Mouse (Mus musculus) mouse trophoblast stem cell (cell line): ENCODE measurements around the gene Borcs5.

Experiments
- in situ Hi-C, 2 experiments: fragments of 300-500 bp; cut with MseI, MboI; formaldehyde crosslinking; loops; 2 replicates in 1 of 2; 3 replicates in 1 of 2; pipeline ENCODE4 v1.15.1; 2025

The Borcs5 gene

GRCm38 (mm10) chr6:134626564-134626963, 12.7 kb upstream of the Borcs5 start:
- in situ Hi-C loops = no loop called here

- in situ Hi-C loops = no loop called here
Measured at GRCm38 (mm10) chr6:134630447-134630846, 8.9 kb upstream of the Borcs5 start.

GRCm38 (mm10) chr6:134631947-134632687, 7.2 kb upstream of the Borcs5 start, which contains the start of gene Mansc1:
Gene Mansc1 (minus strand): TSS chr6:134632488.
- in situ Hi-C loops = no loop called here

GRCm38 (mm10) chr6:134632756-134633155, 6.6 kb upstream of the Borcs5 start:
- in situ Hi-C loops = no loop called here

GRCm38 (mm10) chr6:134633553-134633952, 5.8 kb upstream of the Borcs5 start:
- in situ Hi-C loops = no loop called here

- in situ Hi-C loops = no loop called here
Measured at GRCm38 (mm10) chr6:134636476-134636875, 2.8 kb upstream of the Borcs5 start.

- in situ Hi-C loops = no loop called here
Measured at GRCm38 (mm10) chr6:134639900-134640299, 590 bp downstream of the Borcs5 start.

GRCm38 (mm10) chr6:134640485-134641475, 1.5 kb downstream of the Borcs5 start:
- in situ Hi-C loops = no loop called here

GRCm38 (mm10) chr6:134641738-134642446, 2.6 kb downstream of the Borcs5 start:
- in situ Hi-C loops = no loop called here

- in situ Hi-C loops = no loop called here
Measured at GRCm38 (mm10) chr6:134643296-134643695, 4.0 kb downstream of the Borcs5 start.

GRCm38 (mm10) chr6:134646835-134647234, 7.5 kb downstream of the Borcs5 start:
- in situ Hi-C loops = no loop called here

GRCm38 (mm10) chr6:134647621-134648020, 8.3 kb downstream of the Borcs5 start:
- in situ Hi-C loops = no loop called here

GRCm38 (mm10) chr6:134648356-134648755, 9.0 kb downstream of the Borcs5 start:
- in situ Hi-C loops = no loop called here

- in situ Hi-C loops = loop anchor here in 1 of 2 experiments (25.0 kb wide), 1 partner anchor 181 kb away; the partner anchor contains the start of gene Crebl2
Measured at GRCm38 (mm10) chr6:134656527-134656926, 17.2 kb downstream of the Borcs5 start.

GRCm38 (mm10) chr6:134659108-134659958, 20.0 kb downstream of the Borcs5 start:
- in situ Hi-C loops = loop anchor here in 1 of 2 experiments (25.0 kb wide), 1 partner anchor 178 kb away; the partner anchor contains the start of gene Crebl2

- in situ Hi-C loops = loop anchor here in 1 of 2 experiments (25.0 kb wide), 1 partner anchor 176 kb away; the partner anchor contains the start of gene Crebl2
Measured at GRCm38 (mm10) chr6:134660714-134661406, 21.6 kb downstream of the Borcs5 start.

- in situ Hi-C loops = loop anchor here in 1 of 2 experiments (25.0 kb wide), 1 partner anchor 173 kb away; the partner anchor contains the start of gene Crebl2
Measured at GRCm38 (mm10) chr6:134664573-134664972, 25.3 kb downstream of the Borcs5 start.

GRCm38 (mm10) chr6:134665817-134666216, 26.5 kb downstream of the Borcs5 start:
- in situ Hi-C loops = loop anchor here in 1 of 2 experiments (25.0 kb wide), 1 partner anchor 171 kb away; the partner anchor contains the start of gene Crebl2

GRCm38 (mm10) chr6:134668519-134668918, 29.2 kb downstream of the Borcs5 start:
- in situ Hi-C loops = loop anchor here in 1 of 2 experiments (25.0 kb wide), 1 partner anchor 169 kb away; the partner anchor contains the start of gene Crebl2
